Mouse (Mus musculus) thymus, adult 2 months (tissue): ENCODE measurements around the gene Arhgef19. TPM values are rescaled to one million over a fixed set of nuclear protein-coding genes. Genes with fewer than 3 reads are reported as not detected.

Source experiments
- DNase-seq: peaks from one replicate; pipeline ENCODE4 v3.0.0; 2021
- H3K27ac ChIP-seq: fragments of 200-500 bp; 2 replicates; pipeline ENCODE4 v1.5.1; 2012; ENCODE audit warnings: low read length, control low read depth; ENCODE audit not compliant: control insufficient read depth, insufficient read depth
- H3K27me3 ChIP-seq: fragments of 200-500 bp; 2 replicates; pipeline ENCODE4 v1.6.1; 2012; ENCODE audit warnings: mild to moderate bottlenecking, low read length, moderate library complexity, mixed read lengths; ENCODE audit not compliant: control insufficient read depth, insufficient read depth
- H3K36me3 ChIP-seq: fragments of 200-500 bp; 2 replicates; pipeline ENCODE4 v1.6.1; 2012; ENCODE audit warnings: mild to moderate bottlenecking, low read length, moderate library complexity; ENCODE audit not compliant: control insufficient read depth, insufficient read depth
- H3K4me1 ChIP-seq: fragments of 200-500 bp; replicated peaks from 2 replicates; pipeline ENCODE4 v1.6.1; 2012; ENCODE audit warnings: low read length; ENCODE audit not compliant: control insufficient read depth, insufficient read depth
- H3K4me3 ChIP-seq: fragments of 200-500 bp; 2 replicates; pipeline ENCODE4 v1.5.1; 2012; ENCODE audit warnings: mild to moderate bottlenecking, low read length, control low read depth, moderate library complexity; ENCODE audit not compliant: control insufficient read depth, insufficient read depth
- CTCF ChIP-seq: fragments of 200-500 bp; IDR thresholded peaks from 2 replicates; pipeline ENCODE4 v1.5.1; 2012; ENCODE audit warnings: mild to moderate bottlenecking, control low read depth, low read length, moderate library complexity, borderline replicate concordance; ENCODE audit not compliant: control insufficient read depth, poor library complexity, insufficient read depth; ENCODE audit errors: extremely low read depth
- POLR2A ChIP-seq: fragments of 200-500 bp; IDR thresholded peaks from 2 replicates; pipeline ENCODE4 v1.6.1; 2012; ENCODE audit warnings: mild to moderate bottlenecking, low read length, control low read depth, moderate library complexity; ENCODE audit not compliant: control insufficient read depth, poor library complexity, insufficient read depth; ENCODE audit errors: extremely low read depth
- whole genome bisulfite sequencing: fragments of 180-500 bp; shearing (Covaris S2); methylation state at CpG from one replicate; pipeline ENCODE4 v1.1.7; 2018; 5-methylcytosine and 5-hydroxymethylcytosine counted together
- polyA plus RNA-seq: library from polyadenylated mRNA; depleted of rRNA; stranded (reverse); fragments of >200 nt; gene quantifications from 2 replicates; pipeline ENCODE4 v1.2.3, GENCODE M21; 2012

The Arhgef19 gene
- polyA plus RNA-seq, 1 experiment = 2.8 TPM

- H3K27me3 ChIP-seq = no peaks in the 10 kb centered on the region
- H3K4me1 ChIP-seq = no peaks in the 10 kb centered on the region
- peak; percentile 25 for DNase-seq
- no peak overlapping the region for H3K27ac ChIP-seq
- 68% methylated on average over 5 of the region's 5 CpGs for WGBS
- TF ChIP-seq CTCF = peak; percentile 17; the same call in 1 of the 2 replicates
- TF ChIP-seq POLR2A = no peak
- no peak overlapping the region for H3K4me3 ChIP-seq
- H3K36me3 ChIP-seq = no peaks in the 10 kb centered on the region
Observed at GRCm38 (mm10) chr4:141257440-141257839, 18.1 kb downstream of the Arhgef19 start.

GRCm38 (mm10) chr4:141259413-141259812 lies 20.1 kb downstream of the Arhgef19 start:
- TF ChIP-seq POLR2A = no peak
- no peak for TF ChIP-seq CTCF
- WGBS = 83% methylated on average over 12 of the region's 12 CpGs
- no peak for DNase-seq
- no peaks in the 10 kb centered on the region for H3K27me3 ChIP-seq
- H3K27ac ChIP-seq = no peak overlapping the region
- H3K4me3 ChIP-seq = no peak overlapping the region
- no peaks in the 10 kb centered on the region for H3K4me1 ChIP-seq
- no peaks in the 10 kb centered on the region for H3K36me3 ChIP-seq

- no peak for DNase-seq
- no peaks in the 10 kb centered on the region for H3K4me1 ChIP-seq
- no peak overlapping the region for H3K27ac ChIP-seq
- no peaks in the 10 kb centered on the region for H3K27me3 ChIP-seq
- H3K4me3 ChIP-seq = no peak overlapping the region
- TF ChIP-seq CTCF = no peak
- no peak for TF ChIP-seq POLR2A
- WGBS = 82% methylated on average over 16 of the region's 16 CpGs
- H3K36me3 ChIP-seq = no peaks in the 10 kb centered on the region
Observed at GRCm38 (mm10) chr4:141260007-141260723, 20.9 kb downstream of the Arhgef19 start.

GRCm38 (mm10) chr4:141262906-141263637 lies 23.8 kb downstream of the Arhgef19 start:
- Histone ChIP-seq H3K27ac (no peak overlapping the region), H3K36me3 (no peaks in the 10 kb centered on the region), H3K4me1 (no peaks in the 10 kb centered on the region), H3K4me3 (no peak overlapping the region), H3K27me3 (no peaks in the 10 kb centered on the region)
- no peak for DNase-seq
- WGBS = 86% methylated on average over 10 of the region's 10 CpGs
- TF ChIP-seq POLR2A (no peak), CTCF (no peak)

- no peak for DNase-seq
- Histone ChIP-seq H3K4me3 (no peak overlapping the region), H3K27me3 (no peaks in the 10 kb centered on the region), H3K27ac (no peak overlapping the region), H3K4me1 (no peaks in the 10 kb centered on the region), H3K36me3 (no peaks in the 10 kb centered on the region)
- 95% methylated on average over 3 of the region's 3 CpGs for WGBS
- no peak for TF ChIP-seq POLR2A
- no peak for TF ChIP-seq CTCF
Observed at GRCm38 (mm10) chr4:141265979-141266637, 26.8 kb downstream of the Arhgef19 start.

GRCm38 (mm10) chr4:141267250-141267649 lies 28.0 kb downstream of the Arhgef19 start:
- no peak for DNase-seq
- Histone ChIP-seq H3K36me3 (no peaks in the 10 kb centered on the region), H3K4me1 (0 out of 2 replicates have a peak, but pooled peaks cover 6% of the 10 kb centered on the region), H3K27me3 (no peaks in the 10 kb centered on the region; the same call in 1 of the 2 replicates), H3K27ac (no peak overlapping the region), H3K4me3 (no peak overlapping the region)
- WGBS = 86% methylated on average over 3 of the region's 3 CpGs
- no peak for TF ChIP-seq CTCF
- TF ChIP-seq POLR2A = no peak
